Mouse (Mus musculus) hindbrain, embryonic 16.5 days (tissue): Measurements from ENCODE around the gene Hsd11b2. TPM values are rescaled to one million over a fixed set of nuclear protein-coding genes. Genes with fewer than 3 reads are reported as not detected.
A peak's percentile ranks its signal among the peaks of the same experiment; 100 is the strongest.

Experiments used
- ATAC-seq: fragments of 200-750 bp; cut with Nextera tagmentation; 2 replicates; pipeline ENCODE4 v1.8.0; 2017; ENCODE audit warnings: moderate TSS enrichment, moderate library complexity
- H3K27ac ChIP-seq: fragments of 300-500 bp; sonication (generic); 2 replicates; pipeline ENCODE4 v1.5.1; 2014; ENCODE audit warnings: low read depth, mild to moderate bottlenecking, control low read depth, low read length, moderate library complexity
- H3K27me3 ChIP-seq: fragments of 300-500 bp; sonication (generic); replicated peaks from 2 replicates; pipeline ENCODE4 v1.6.1; 2014; ENCODE audit warnings: low read length; ENCODE audit not compliant: control insufficient read depth, insufficient read depth
- H3K36me3 ChIP-seq: fragments of 300-500 bp; sonication (generic); 2 replicates; pipeline ENCODE4 v1.6.1; 2014; ENCODE audit warnings: mild to moderate bottlenecking, low read length, moderate library complexity, mixed read lengths; ENCODE audit not compliant: control insufficient read depth, insufficient read depth
- H3K4me1 ChIP-seq: fragments of 300-500 bp; sonication (generic); 2 replicates; pipeline ENCODE4 v1.6.1; 2014; ENCODE audit warnings: low read depth, low read length; ENCODE audit not compliant: control insufficient read depth, insufficient read depth
- H3K4me2 ChIP-seq: fragments of 300-500 bp; sonication (generic); 2 replicates; pipeline ENCODE4 v1.6.1; 2014; ENCODE audit warnings: mild to moderate bottlenecking, low read length, control low read depth, moderate library complexity
- H3K4me3 ChIP-seq: fragments of 300-500 bp; sonication (generic); 2 replicates; pipeline ENCODE4 v1.5.1; 2014; ENCODE audit warnings: mild to moderate bottlenecking, low read length, control low read depth, moderate library complexity
- H3K9ac ChIP-seq: fragments of 300-500 bp; sonication (generic); 2 replicates; pipeline ENCODE4 v1.6.1; 2014; ENCODE audit warnings: low read depth, mild to moderate bottlenecking, control low read depth, low read length, moderate library complexity
- H3K9me3 ChIP-seq: fragments of 300-500 bp; sonication (generic); 2 replicates; pipeline ENCODE4 v1.6.1; 2014; ENCODE audit warnings: mild to moderate bottlenecking, low read length, moderate library complexity; ENCODE audit not compliant: control insufficient read depth
- WGBS: fragments of 180-500 bp; shearing (Covaris S2); extraction: QIAGEN DNeasy Blood & Tissue Kit; methylation state at CpG from one replicate; pipeline ENCODE4 v1.1.7; 2014; 5-methylcytosine and 5-hydroxymethylcytosine counted together
- polyA plus RNA-seq: library from polyadenylated mRNA; unstranded; fragments of >200 nt; fragmentation: Nextera tagmentation; extraction: Ambion mirVana; gene quantifications from 2 replicates; pipeline ENCODE4 v1.2.1, GENCODE M21; 2015

Hsd11b2 gene
- polyA plus RNA-seq, 1 experiment from 2014 or later: 6.9 TPM

GRCm38 (mm10) chr8:105544544-105545205 lies 26.1 kb downstream of the Hsd11b2 start:
- Histone ChIP-seq H3K27ac (peak overlapping the region; percentile 56; the same call in 1 of the 2 replicates), H3K4me3 (no peak overlapping the region), H3K4me2 (no peak overlapping the region), H3K4me1 (peaks cover 18% of the 10 kb centered on the region), H3K9ac (no peak overlapping the region; the same call in 1 of the 2 replicates), H3K36me3 (0 out of 2 replicates have a peak, but pooled peaks cover 3% of the 10 kb centered on the region), H3K27me3 (no peaks in the 10 kb centered on the region), H3K9me3 (no peaks in the 10 kb centered on the region)
- WGBS: 47% methylated on average over 7 of the region's 7 CpGs
- ATAC-seq: peak; percentile 43; the same call in 1 of the 2 replicates

GRCm38 (mm10) chr8:105545249-105545648 lies 26.7 kb downstream of the Hsd11b2 start:
- no peaks in the 10 kb centered on the region for H3K9me3 ChIP-seq
- 88% methylated on average over 3 of the region's 3 CpGs for WGBS
- 0 out of 2 replicates have a peak, but pooled peaks cover 3% of the 10 kb centered on the region for H3K36me3 ChIP-seq
- H3K4me2 ChIP-seq: no peak overlapping the region
- H3K9ac ChIP-seq: no peak overlapping the region
- H3K27ac ChIP-seq: peak overlapping the region; percentile 56; the same call in 1 of the 2 replicates
- 0 out of 2 replicates have a peak, but pooled peaks have one; percentile 15 for ATAC-seq
- H3K4me1 ChIP-seq: peaks cover 18% of the 10 kb centered on the region
- no peak overlapping the region for H3K4me3 ChIP-seq
- no peaks in the 10 kb centered on the region for H3K27me3 ChIP-seq

- H3K4me2 ChIP-seq: no peak overlapping the region
- no peak for ATAC-seq
- WGBS: 82% methylated on average over 6 of the region's 6 CpGs
- 0 out of 2 replicates have a peak, but pooled peaks cover 3% of the 10 kb centered on the region for H3K36me3 ChIP-seq
- H3K9me3 ChIP-seq: no peaks in the 10 kb centered on the region
- H3K4me1 ChIP-seq: peaks cover 18% of the 10 kb centered on the region
- no peak overlapping the region for H3K4me3 ChIP-seq
- no peak overlapping the region for H3K27ac ChIP-seq
- H3K27me3 ChIP-seq: no peaks in the 10 kb centered on the region
- H3K9ac ChIP-seq: no peak overlapping the region
Observed at GRCm38 (mm10) chr8:105546384-105547350, 28.1 kb downstream of the Hsd11b2 start.

- H3K27me3 ChIP-seq: no peaks in the 10 kb centered on the region
- H3K9ac ChIP-seq: no peak overlapping the region
- no peaks in the 10 kb centered on the region for H3K9me3 ChIP-seq
- no peaks in the 10 kb centered on the region for H3K36me3 ChIP-seq
- no peak for ATAC-seq
- H3K4me3 ChIP-seq: no peak overlapping the region
- H3K27ac ChIP-seq: no peak overlapping the region
- H3K4me2 ChIP-seq: no peak overlapping the region
- WGBS: 90% methylated on average over 1 of the region's 1 CpGs
- H3K4me1 ChIP-seq: peaks cover 11% of the 10 kb centered on the region
Observed at GRCm38 (mm10) chr8:105549506-105549905, 31.0 kb downstream of the Hsd11b2 start.

GRCm38 (mm10) chr8:105550083-105550482 lies 31.5 kb downstream of the Hsd11b2 start:
- no peaks in the 10 kb centered on the region for H3K9me3 ChIP-seq
- WGBS: 85% methylated on average over 2 of the region's 2 CpGs
- peaks cover 6% of the 10 kb centered on the region for H3K4me1 ChIP-seq
- H3K27ac ChIP-seq: no peak overlapping the region
- H3K4me2 ChIP-seq: no peak overlapping the region
- no peak for ATAC-seq
- H3K9ac ChIP-seq: no peak overlapping the region
- no peak overlapping the region for H3K4me3 ChIP-seq
- H3K36me3 ChIP-seq: no peaks in the 10 kb centered on the region
- no peaks in the 10 kb centered on the region for H3K27me3 ChIP-seq

GRCm38 (mm10) chr8:105552032-105552431 lies 33.5 kb downstream of the Hsd11b2 start:
- ATAC-seq: no peak
- H3K9ac ChIP-seq: no peak overlapping the region
- 95% methylated on average over 2 of the region's 2 CpGs for WGBS
- H3K9me3 ChIP-seq: no peaks in the 10 kb centered on the region
- no peaks in the 10 kb centered on the region for H3K36me3 ChIP-seq
- no peaks in the 10 kb centered on the region for H3K4me1 ChIP-seq
- no peak overlapping the region for H3K27ac ChIP-seq
- H3K4me3 ChIP-seq: no peak overlapping the region
- H3K27me3 ChIP-seq: no peaks in the 10 kb centered on the region
- H3K4me2 ChIP-seq: no peak overlapping the region

GRCm38 (mm10) chr8:105552824-105553223 lies 34.3 kb downstream of the Hsd11b2 start:
- H3K27ac ChIP-seq: no peak overlapping the region
- H3K4me2 ChIP-seq: no peak overlapping the region
- H3K9ac ChIP-seq: no peak overlapping the region
- 85% methylated on average over 1 of the region's 1 CpGs for WGBS
- no peaks in the 10 kb centered on the region for H3K36me3 ChIP-seq
- H3K27me3 ChIP-seq: no peaks in the 10 kb centered on the region
- no peak overlapping the region for H3K4me3 ChIP-seq
- H3K4me1 ChIP-seq: no peaks in the 10 kb centered on the region
- H3K9me3 ChIP-seq: no peaks in the 10 kb centered on the region
- no peak for ATAC-seq

- peak; percentile 72; the same call in 1 of the 2 replicates for ATAC-seq
- H3K36me3 ChIP-seq: no peaks in the 10 kb centered on the region
Observed at GRCm38 (mm10) chr8:105554087-105554486, 35.5 kb downstream of the Hsd11b2 start.

GRCm38 (mm10) chr8:105555230-105555629 lies 36.7 kb downstream of the Hsd11b2 start:
- H3K27ac ChIP-seq: no peak overlapping the region
- no peaks in the 10 kb centered on the region for H3K27me3 ChIP-seq
- no peaks in the 10 kb centered on the region for H3K36me3 ChIP-seq
- no peak overlapping the region for H3K4me2 ChIP-seq
- no peak overlapping the region for H3K4me3 ChIP-seq
- H3K4me1 ChIP-seq: no peaks in the 10 kb centered on the region
- 61% methylated on average over 3 of the region's 3 CpGs for WGBS
- H3K9ac ChIP-seq: no peak overlapping the region
- no peak for ATAC-seq
- H3K9me3 ChIP-seq: no peaks in the 10 kb centered on the region

More at GRCm38 (mm10) chr8:105554087-105554486, 35.5 kb downstream of the Hsd11b2 start:
- Histone ChIP-seq H3K9ac (no peak overlapping the region), H3K27me3 (no peaks in the 10 kb centered on the region), H3K4me1 (no peaks in the 10 kb centered on the region), H3K4me2 (no peak overlapping the region), H3K4me3 (no peak overlapping the region), H3K9me3 (no peaks in the 10 kb centered on the region), H3K27ac (no peak overlapping the region)
